ENCODE assay signal across 17 mouse cellular contexts in the genomic region with DNA sequence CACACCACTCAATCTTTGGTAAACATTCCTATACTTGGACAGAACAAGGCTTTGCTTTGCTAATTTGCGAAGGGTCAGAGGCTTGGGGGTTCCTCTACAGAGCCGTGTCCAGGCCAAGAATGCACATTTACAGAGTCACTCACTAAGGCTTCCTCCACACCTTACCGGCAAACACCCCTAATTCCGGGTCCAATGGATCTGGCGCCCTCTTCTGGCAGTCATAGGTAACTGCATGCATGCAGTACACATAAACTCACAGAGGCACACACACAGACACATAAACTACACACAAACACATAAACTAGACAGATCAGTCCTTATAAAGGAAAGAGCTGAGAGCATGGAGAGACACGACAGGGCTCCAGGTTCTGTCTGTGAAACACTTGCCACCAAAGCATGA.
DNase-seq lines count a peak whose midpoint lies in the region; ATAC-seq and TF ChIP-seq lines count a peak whose summit lies in the region.
"Had no signal": no experiment of that assay in that cellular context is flagged by ENCODE, and none has a peak within 500 bp of the region (broad histone marks: within the 10 kb centered on the region; RNA-seq: fewer than 3 reads in every experiment).

No protein-coding gene starts in this region.

- H3K4me1 ChIP-seq in cerebellum, adult 2 months (ENCODE audit: control insufficient read depth, insufficient read depth, low read length), result no peaks in the 10 kb centered on the region
- H3K4me1 ChIP-seq in thymus, adult 2 months (replicated peaks; ENCODE audit: control insufficient read depth, insufficient read depth, low read length), result no peaks in the 10 kb centered on the region
- no peaks in the 10 kb centered on the region for H3K4me1 ChIP-seq in forebrain, embryonic 16.5 days (replicated peaks; ENCODE audit: control insufficient read depth, insufficient read depth, low read length)
- H3K4me1 ChIP-seq: embryonic facial prominence, embryonic 15.5 days; forebrain, embryonic 15.5 days; heart, embryonic 13.5 days; lung, embryonic 15.5 days had no signal

- H3K9me3 ChIP-seq in forebrain, embryonic 16.5 days (ENCODE audit: control insufficient read depth, low read length), result peaks cover 4% of the 10 kb centered on the region; the same call in 1 of the 2 replicates
- H3K9me3 ChIP-seq: embryonic facial prominence, embryonic 15.5 days; forebrain, embryonic 15.5 days; lung, embryonic 15.5 days had no signal

- no peaks in the 10 kb centered on the region; the same call in 1 of the 2 replicates for H3K27me3 ChIP-seq in cerebellum, adult 2 months (ENCODE audit: control insufficient read depth, insufficient read depth, low read length)
- no peaks in the 10 kb centered on the region for H3K27me3 ChIP-seq in thymus, adult 2 months (ENCODE audit: control insufficient read depth, insufficient read depth, low read length)
- no peaks in the 10 kb centered on the region for H3K27me3 ChIP-seq in forebrain, embryonic 16.5 days (replicated peaks; ENCODE audit: control insufficient read depth, insufficient read depth, low read length)
- H3K27me3 ChIP-seq: forebrain, embryonic 15.5 days had no signal

- intact Hi-C loops in left cerebral cortex, adult 2 months (cut with DNase I), result no loop called here

- no peak overlapping the region for H3K4me3 ChIP-seq in cerebellum, adult 2 months (replicated peaks; ENCODE audit: insufficient read depth, low read depth, low read length)
- no peak overlapping the region for H3K4me3 ChIP-seq in left cerebral cortex, adult 2 months
- H3K4me3 ChIP-seq in thymus, adult 2 months (ENCODE audit: control insufficient read depth, insufficient read depth, low read length), result no peak overlapping the region
- no peak overlapping the region for H3K4me3 ChIP-seq in forebrain, embryonic 16.5 days (replicated peaks; ENCODE audit: low read length)
- H3K4me3 ChIP-seq: embryonic facial prominence, embryonic 15.5 days; forebrain, embryonic 15.5 days; heart, embryonic 13.5 days; hindbrain, embryonic 12.5 days; lung, embryonic 15.5 days had no signal

- no peak overlapping the region for H3K4me2 ChIP-seq in forebrain, embryonic 16.5 days (ENCODE audit: low read length)
- H3K4me2 ChIP-seq: embryonic facial prominence, embryonic 15.5 days; forebrain, embryonic 15.5 days; heart, embryonic 13.5 days; hindbrain, embryonic 12.5 days; lung, embryonic 15.5 days had no signal

- H3K36me3 ChIP-seq in thymus, adult 2 months (ENCODE audit: control insufficient read depth, insufficient read depth, low read length), result no peaks in the 10 kb centered on the region
- no peaks in the 10 kb centered on the region for H3K36me3 ChIP-seq in forebrain, embryonic 16.5 days (ENCODE audit: control insufficient read depth, insufficient read depth)
- H3K36me3 ChIP-seq: embryonic facial prominence, embryonic 15.5 days; forebrain, embryonic 15.5 days; heart, embryonic 13.5 days; hindbrain, embryonic 12.5 days; lung, embryonic 15.5 days had no signal

- DNase-seq in cerebellum, adult 2 months, result no peak
- no peak for DNase-seq in cerebellum, postnatal 36 days
- DNase-seq in left cerebral cortex, adult 2 months (ENCODE audit: extremely low spot score in 1 of 2, low spot score in 2 of 2), result no peak
- DNase-seq in left cerebral cortex, adult 8-10 months (ENCODE audit: low spot score in 2 of 2), result no peak
- no peak for DNase-seq in thymus, adult 2 months
- no peak for DNase-seq in thymus, postnatal 4 days
- DNase-seq in urinary bladder, postnatal 14 days (ENCODE audit: low spot score), result no peak
- DNase-seq: adrenal gland, postnatal 36 days; cerebellum, adult 11 months; gastrocnemius, postnatal 36 days; kidney, adult 8-10 months had no signal

- WGBS in cerebellum, adult 2 months, result 84% methylated on average over 6 of the region's 6 CpGs
- WGBS in thymus, adult 2 months, result 88% methylated on average over 6 of the region's 6 CpGs
- 93% methylated on average over 6 of the region's 6 CpGs for WGBS in forebrain, embryonic 16.5 days

- TF ChIP-seq POLR2A in cerebellum, adult 2 months (IDR thresholded peaks at IDR 0.05; ENCODE audit: borderline replicate concordance, insufficient read depth, low read length), result no peak
- TF ChIP-seq POLR2A in thymus, adult 2 months (IDR thresholded peaks at IDR 0.05; ENCODE audit: control insufficient read depth, extremely low read depth, insufficient read depth, low read length, poor library complexity), result no peak

- no peak for ATAC-seq in forebrain, embryonic 16.5 days
- ATAC-seq: forebrain, embryonic 15.5 days had no signal

- TF ChIP-seq CTCF in cerebellum, adult 2 months (IDR thresholded peaks at IDR 0.05; ENCODE audit: borderline replicate concordance, insufficient read depth, low read depth, low read length), result peak; percentile 41; the same call in 1 of the 2 replicates
- peak; percentile 31 for TF ChIP-seq CTCF in left cerebral cortex, adult 2 months (IDR thresholded peaks at IDR 0.05)
- peak; percentile 45; the same call in 1 of the 2 replicates for TF ChIP-seq CTCF in thymus, adult 2 months (IDR thresholded peaks at IDR 0.05; ENCODE audit: borderline replicate concordance, control insufficient read depth, extremely low read depth, insufficient read depth, low read length, poor library complexity)

- no peak overlapping the region for H3K9ac ChIP-seq in forebrain, embryonic 16.5 days (replicated peaks; ENCODE audit: low read depth, low read length)
- H3K9ac ChIP-seq: embryonic facial prominence, embryonic 15.5 days; forebrain, embryonic 15.5 days; heart, embryonic 13.5 days; hindbrain, embryonic 12.5 days; lung, embryonic 15.5 days had no signal

- no peak overlapping the region for H3K27ac ChIP-seq in cerebellum, adult 2 months (ENCODE audit: insufficient read depth, low read length)
- H3K27ac ChIP-seq in left cerebral cortex, adult 2 months, result no peak overlapping the region
- no peak overlapping the region for H3K27ac ChIP-seq in thymus, adult 2 months (ENCODE audit: control insufficient read depth, insufficient read depth, low read length)
- H3K27ac ChIP-seq in forebrain, embryonic 16.5 days (ENCODE audit: low read length), result no peak overlapping the region
- H3K27ac ChIP-seq: embryonic facial prominence, embryonic 15.5 days; forebrain, embryonic 15.5 days; heart, embryonic 13.5 days; hindbrain, embryonic 12.5 days; lung, embryonic 15.5 days had no signal
